Mouse (Mus musculus) ES-CJ7 (cell line): ENCODE measurements around the gene Tmem161b.
"Not testable (repeated sequence)": the region's sequence is repeated elsewhere in the genome, so short reads cannot be mapped to it uniquely, and the experiment has no call there.

Experiments
- DNase-seq: peaks from one replicate; pipeline ENCODE4 v3.0.0; 2011; ENCODE audit warnings: low read depth, low spot score

The Tmem161b gene

DNA sequence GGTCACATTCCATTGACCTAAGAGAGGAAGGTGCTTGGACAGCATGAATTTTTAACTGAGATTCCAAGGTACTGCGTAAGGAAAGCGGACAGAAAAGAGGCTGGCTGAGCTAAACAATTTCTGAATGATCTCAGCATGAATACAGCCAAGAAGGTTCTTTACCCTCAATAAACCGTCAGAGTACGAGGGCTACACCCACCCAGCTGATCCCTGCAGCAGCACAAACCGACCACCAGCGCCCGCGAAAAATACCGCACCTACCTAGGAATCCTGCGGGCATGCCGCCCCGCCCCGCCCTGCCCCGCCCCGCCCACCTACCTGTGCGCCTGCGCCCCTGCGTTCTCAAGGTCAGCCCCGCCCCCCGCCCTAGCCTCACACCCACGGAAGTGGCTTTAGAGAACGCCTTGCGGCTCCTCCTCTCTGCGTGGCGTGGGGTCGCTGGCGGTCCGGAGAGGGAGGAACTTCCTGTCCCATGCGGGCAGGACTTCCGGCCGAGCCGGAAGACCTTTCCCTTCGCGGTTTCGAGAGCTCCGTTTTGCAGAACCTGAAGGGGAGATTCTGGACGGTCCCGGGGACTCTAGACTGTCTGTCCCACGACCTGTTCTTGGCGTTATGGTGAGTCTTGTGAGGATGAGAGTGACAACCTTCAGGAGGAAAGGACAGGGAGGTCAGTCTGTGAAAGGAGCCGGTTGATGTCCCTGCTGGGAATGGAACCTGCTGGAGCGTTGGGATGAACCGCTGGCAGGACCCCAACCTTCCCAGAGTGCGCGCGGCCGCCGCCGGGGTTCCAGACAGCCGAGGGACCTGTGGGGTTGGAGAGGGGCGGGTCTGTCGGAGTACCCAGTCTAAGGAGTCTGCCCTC, at the start of gene Tmem161b:
Gene Tmem161b (plus strand): TSS at position 477 of the 862 bp plus-strand sequence.
- peak; percentile 94 for DNase-seq

DNA sequence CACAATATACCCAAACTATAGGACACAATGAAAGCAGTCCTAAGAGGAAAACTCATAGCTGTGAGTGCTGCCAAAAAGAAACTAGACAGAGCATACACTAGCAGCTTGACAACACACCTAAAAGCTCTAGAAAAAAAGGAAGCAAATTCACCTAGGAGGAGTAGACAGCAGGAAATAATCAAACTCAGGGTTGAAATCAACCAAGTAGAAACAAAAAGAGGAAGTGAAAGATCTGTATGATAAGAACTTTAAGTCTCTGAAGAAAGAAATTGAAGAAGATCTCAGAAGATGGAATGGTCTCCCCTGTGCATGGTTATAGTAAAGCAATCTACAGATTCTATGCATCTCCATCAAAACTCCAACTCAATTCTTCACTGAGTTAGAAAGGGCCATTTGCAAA, 36.3 kb upstream of the Tmem161b start:
- DNase-seq = not testable (repeated sequence)

DNA sequence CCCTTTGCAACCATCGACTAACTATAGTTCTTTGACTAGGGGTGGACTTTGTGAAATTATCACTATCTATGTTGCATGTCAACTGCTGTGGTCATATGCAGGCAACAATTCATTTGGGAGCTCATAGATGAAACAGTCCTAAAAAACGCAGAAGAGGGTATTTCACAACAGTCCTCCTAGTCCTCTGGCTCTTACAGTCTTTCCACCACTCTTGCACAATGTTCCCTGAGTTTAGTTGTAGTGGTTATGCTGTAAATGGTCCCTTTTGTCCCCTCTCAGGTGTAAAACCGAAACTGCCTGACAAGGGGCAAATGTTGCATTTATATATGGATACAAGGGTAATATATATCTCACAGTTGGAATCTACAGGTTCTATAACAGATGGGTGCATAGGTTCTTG, 29.4 kb upstream of the Tmem161b start:
- no peak for DNase-seq

DNA sequence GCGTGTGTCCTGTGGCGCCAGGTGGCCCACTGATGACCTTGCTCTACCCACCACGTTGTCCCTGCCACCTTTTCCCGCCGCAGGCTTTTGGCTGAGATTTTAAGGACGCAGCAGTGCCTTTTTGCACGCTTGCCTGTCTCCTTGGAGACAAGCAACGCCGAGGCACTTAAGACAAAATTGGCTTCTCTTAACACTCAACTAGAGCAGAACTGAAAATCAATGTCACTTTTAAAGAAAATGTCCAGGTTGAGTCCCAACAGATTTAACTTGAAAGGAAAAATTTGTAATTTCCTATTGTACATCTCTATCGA, 541 bp downstream of the Tmem161b start:
- DNase-seq = no peak

DNA sequence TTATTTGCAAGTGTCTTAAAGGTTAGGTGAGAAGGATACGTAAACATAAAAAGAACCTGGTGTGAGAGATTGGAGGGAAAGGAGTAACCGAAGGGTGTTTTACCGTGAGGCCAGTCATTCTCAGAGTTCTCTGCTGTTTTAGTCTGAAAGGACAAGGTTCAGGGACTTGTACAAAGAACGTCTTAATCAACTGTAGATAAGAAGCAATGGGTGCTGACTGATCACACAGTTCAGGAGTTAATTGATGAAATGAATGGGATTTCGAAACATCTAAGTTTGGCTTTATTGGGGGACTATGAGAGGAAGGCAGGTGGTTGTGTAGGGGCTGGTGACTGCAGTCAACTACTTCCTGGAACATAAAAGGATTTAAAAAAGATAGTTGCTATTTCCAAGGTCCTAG, 922 bp downstream of the Tmem161b start:
- no peak for DNase-seq

DNA sequence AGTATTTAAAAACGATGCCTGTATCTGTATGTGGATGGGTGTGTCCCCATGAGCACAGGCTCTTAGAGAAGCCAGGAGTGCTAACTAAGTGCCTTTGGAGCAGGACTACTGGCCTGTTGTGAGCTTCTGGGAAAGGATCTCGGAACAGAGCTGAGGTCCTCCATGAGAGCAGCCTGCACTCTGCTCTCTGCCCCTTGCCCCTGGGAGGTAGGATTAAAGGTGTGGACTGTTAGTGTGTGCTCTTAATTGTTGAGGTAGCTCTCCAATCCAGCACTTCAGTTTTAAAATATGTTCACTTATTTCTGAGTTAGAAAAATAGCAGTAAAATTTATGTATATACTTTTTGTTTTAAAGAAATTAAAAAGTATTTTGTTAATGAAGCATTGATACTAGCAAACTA, 11.9 kb downstream of the Tmem161b start:
- no peak for DNase-seq

DNA sequence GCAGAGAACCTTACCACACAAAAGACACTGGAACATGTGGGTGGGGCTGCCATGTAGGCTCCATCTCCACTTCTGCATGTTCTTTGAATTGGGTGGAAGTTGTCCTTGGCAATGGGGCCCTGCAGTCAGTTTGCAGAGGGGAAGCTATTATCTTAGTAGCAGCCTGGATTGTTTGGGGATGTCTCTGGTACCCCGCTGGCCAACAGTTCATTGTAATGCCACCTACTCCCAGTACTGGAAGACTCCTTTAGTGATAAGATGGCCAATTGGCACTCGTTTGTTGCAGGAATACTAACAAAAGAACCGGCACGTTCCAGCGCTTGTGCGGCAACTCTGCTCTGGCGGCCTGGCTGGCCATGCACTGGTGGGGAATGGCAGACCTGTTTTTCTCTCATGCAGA, 14.7 kb downstream of the Tmem161b start:
- peak; percentile 60 for DNase-seq

DNA sequence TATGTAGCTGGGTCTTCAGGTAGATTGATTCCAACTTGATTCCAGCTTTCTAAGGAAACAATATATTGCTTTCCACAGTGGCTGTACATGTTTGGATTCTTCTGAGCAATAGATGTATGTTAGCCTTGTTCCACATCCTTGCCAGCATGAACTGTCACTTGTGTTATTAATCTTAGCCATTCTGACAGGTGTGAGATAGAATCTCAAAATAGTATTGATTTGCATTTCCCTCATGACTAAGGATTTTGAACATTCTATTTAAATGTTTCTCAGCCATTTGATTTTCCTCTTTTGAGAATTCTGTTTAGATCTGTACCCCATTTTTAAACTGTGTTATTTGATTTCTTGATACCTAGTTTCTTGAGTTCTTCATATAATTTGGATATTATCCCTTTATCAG, 16.1 kb downstream of the Tmem161b start:
- DNase-seq = no peak

DNA sequence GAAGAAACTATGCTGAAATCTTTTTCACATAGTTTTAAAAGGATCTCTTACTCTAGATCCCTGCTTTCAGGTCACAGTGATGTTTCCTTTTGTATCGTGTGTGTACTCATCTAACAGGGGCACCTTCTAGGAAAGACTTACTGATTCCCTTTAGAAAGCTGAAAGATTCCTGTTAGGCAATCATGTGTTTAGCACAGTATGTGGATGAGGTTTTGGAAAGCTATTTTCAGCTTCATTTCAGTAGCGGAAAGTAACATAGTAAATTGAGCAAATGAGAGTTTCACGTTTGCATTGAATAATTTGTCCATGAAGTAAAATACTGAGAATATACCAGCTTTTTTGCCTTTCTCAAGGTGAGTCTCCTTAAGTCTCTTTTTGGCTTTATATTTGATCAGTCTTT, 26.0 kb downstream of the Tmem161b start:
- DNase-seq = no peak

DNA sequence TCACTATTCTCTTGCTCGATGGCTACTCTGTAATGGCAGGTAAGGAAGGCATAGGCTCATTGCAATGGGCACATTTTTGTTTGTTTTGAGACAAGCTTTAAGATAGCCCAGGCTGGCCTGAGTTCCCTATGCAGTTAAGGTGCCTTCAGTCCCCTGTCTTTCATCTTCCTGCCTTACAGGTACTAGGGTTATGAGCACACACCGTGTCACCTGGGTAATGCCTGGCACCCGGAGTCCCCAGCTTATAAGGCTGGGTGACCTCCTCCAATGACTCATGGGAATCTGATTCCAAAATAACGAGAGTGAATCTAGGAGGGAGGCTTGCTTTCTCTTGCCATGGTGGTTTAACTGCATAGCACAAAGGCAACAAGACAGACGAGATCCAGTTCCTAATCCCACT, 29.2 kb downstream of the Tmem161b start:
- DNase-seq = no peak

DNA sequence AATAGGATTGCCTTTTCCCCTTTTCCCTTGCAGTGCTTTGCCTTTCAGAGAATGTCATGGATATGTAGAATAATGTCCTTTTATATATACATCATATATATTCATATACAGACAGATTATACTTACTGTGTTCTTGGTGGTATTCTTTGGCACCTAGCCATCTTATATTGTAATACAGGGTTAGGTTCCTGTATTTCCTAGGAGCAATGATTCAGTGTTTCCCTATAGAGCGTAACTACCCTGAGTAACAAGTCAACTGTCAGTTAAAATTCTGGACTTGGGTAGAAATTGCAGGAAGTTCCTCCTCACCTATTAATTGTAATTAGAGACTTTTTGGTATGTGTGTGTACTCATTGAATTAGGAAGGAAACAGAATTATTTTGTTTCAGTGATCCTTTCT, 33.0 kb downstream of the Tmem161b start:
- DNase-seq = no peak

DNA sequence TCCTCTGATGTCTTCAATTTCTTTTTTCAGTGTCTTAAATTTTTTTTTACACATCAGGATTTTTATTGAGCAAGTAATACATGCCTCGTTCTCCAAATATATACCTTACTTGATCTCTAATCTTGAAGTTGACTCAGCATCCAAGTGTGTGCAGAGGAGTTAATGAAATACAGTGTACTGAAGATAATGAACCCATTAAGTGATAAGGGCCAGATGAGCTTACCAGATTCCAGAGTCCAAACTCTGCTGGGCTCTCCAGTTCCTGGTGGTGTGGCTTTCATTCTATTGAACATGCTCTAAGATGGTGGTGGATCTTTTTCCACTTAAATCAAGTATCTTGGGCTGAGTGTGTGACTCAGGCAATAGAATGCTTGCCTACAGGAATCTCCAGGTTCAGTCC, 42.3 kb downstream of the Tmem161b start:
- DNase-seq = not testable (repeated sequence)

DNA sequence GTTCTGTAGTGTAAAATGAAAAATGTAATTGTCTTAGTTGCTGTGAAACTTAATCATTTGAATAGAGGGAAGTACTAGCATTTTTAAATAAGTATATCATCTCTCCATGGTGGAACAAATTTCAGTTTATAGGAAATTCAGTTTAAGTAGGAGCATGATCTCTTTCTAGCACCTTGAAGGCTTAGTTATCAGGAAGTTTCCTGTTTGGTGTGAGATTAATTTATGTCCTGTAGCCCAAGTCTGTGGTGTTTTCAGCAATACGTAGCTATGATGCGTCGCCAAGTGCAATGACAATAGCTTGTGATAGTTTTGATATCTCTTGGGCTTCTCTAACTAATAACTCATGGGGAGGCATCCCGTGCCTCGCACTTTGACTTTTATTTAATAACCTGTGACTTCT, 54.1 kb downstream of the Tmem161b start:
- DNase-seq = no peak

DNA sequence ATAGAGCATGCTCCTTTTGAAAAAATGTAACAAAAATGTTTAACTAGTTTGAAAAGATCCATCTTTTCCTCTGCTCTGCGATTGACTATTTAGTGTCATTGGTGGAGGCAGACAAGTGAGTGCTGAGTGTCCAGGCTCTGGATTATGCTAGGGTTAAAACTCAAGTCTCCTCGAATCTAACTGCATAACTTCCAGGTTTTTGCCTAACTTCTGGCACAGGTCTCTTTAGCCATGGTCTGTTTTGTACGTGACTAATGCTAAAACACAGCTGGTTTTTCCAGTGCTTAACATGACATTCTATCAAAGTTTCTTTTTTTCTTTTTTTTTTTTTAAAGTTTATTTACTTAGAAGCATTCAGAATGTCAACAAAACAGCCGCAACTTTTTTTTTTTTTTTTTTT, 58.3 kb downstream of the Tmem161b start:
- DNase-seq = no peak

DNA sequence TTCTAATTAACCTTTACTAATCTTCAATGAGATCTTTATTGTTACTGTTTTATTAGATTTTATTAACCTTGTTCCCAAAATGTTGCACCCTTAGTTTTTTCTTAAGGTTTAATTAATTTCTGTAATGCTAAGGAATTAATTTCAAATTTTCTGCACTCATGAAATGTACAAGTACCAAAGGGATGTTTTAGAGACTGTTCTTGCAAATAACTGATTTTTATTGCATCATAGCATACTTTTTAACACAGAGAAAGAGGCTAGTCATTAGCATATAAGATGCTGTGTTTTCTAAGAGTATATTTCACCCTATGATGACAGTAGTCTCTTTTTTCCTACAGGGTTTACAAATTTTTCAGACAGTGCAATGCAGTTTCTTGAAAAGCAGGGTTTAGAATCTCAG, 60.9 kb downstream of the Tmem161b start:
- no peak for DNase-seq

DNA sequence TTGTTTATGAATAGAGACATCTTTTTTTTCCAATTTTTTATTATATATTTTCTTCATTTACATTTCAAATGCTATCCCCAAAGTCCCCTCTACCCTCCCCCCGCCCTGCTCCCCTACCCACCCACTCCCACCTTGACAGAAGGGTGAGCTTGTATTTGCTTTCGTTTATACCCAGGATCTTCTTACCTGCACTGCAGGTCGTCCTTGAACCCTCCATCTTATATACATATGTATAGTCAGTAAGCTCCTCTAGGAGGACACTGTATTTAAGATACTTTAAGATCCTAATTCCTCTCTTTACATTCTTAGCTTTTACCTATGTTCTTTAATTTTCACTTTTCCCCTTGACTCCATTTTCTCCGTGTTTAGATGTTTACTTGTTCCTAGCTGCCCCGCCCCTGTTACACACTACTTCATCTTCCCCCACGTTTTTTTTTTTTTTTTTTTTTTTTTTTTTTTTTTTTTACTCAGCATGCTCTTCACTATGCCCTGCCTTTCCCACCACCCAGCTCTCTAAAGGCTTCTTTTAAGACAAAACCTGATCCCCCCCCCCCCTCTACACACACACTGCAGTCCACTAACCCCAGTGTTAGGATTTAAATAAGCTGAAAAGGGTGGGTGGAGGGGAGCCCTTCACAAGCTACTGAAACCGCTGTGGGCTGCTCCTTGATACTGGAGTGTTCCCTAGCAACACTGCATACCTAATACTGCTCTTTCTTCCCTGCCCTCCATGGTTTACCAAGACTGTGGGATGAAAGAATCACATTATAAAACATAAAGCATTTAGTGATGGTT, 62.9 kb downstream of the Tmem161b start:
- peak; percentile 67 for DNase-seq

DNA sequence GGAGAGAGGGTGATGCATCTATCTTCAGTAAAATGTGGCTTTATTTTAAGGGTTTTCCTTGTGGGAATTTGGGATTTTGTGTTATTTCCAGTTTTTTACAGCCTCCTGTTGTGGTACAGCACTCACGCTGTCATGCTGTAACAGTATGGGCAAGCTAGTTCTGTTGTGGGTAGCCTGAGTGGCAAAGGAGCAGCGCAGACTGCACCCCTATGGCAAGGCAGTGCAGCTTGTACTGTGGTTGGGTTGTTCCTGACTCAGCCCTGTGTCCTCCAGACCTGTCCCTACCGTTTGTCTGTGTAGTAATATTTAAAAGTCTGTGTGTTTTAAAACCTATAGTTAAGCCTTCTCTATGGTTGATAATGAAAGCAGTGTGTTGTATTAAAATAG, 63.5 kb downstream of the Tmem161b start:
- DNase-seq = no peak

DNA sequence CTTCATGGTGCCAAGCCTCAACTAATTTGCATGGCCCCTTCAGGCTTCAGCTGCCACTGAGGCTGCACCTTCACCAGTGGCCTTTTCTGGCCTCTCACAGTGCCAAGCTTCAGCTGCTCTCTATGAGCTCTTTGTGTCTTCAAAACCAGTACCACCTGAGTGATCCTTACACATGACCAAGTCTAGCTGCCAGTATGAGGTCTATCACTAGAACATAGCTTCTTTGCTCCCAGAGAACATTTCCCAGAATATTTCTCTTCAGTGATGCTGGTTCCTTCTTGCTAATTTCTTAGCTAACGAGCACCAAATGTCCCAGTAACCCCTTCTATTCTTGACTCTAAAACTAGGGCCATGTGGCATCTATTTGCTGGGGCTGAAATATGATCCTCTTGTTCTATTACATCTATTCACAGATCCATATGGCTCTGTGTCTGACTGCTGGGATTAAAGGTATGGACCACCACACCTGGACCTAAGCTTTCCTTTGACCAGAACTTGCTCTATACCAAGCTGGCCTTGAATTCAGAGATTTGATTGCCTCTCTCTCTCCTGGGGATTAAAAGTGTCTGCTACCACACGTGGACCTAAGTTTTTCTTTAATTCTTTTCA, 77.5 kb downstream of the Tmem161b start:
- no peak for DNase-seq

DNA sequence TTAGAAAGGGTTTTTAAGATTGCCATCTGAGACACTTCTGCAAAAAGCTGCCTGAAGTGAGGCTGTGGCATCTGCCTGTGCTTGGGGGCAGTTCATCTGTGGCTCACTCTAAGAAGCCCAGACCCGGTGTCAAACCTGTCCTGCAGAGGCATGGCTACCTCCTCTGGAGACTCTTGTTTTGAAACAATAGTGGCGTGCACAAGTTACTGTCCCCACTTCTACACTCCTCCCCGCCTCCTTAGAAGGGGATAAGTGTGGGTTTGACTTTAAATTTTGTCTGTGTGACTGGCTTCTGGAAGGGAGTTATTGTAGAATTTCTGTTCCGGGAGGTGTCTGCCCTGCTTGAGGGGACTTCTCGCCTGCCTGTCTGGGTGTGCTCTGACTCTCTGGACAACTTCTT, 121.2 kb downstream of the Tmem161b start:
- no peak for DNase-seq

DNA sequence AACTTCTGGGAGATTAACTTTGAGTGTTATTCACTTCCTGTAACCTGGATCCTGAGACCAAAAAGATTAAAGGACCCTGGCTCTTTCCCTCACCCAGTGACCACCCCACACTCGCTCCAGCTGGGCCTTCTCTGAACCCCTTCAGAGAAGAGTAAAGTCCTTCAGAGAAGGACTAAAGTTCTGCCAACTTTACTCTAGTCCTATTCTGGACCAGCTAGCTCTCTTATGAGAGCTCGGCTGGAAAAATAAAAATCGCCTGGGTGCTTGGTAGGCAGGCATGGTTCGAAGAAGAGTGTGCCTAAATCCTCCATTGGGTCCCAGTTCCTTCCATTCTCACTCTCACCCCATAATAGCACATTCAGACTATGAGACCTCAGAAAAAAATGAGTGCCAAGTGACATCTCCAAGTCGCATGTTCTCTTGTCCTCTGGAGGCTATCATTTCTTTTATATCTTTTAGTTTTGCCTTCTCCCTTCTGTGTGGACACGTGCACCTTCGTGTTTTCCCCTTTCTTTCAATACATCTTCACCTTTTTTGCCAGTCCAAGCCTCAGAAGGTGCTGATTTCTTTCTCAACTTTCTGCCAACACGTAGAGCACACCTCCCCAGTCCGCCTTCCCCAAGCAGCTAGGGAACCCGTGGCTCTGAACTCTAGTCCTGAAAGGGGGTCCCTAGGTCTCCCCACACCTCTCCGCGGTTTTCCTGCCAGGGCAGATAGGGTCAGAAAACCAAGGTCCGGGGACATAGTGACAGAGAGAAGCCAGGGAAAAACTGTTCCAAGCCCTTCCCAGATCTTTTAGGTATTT, 121.8 kb downstream of the Tmem161b start:
- DNase-seq = no peak

DNA sequence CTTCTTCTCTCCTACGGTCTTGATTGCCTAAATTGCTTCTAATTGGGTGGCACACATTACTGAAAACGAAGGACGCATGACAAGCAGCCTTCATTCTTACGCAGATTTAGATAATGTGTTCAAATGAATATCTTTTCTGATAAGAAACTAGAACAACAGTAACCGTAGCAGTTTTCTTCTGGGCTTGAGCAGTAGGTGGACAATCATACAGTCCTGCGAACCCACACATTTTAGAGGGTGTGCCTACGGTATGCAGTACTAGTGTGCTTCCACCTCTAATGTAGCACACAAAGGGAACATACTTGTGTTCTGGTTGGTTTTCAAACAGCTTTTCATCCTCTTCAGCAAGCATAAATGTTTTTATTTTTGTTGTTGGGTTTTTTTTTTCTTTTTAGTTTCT, 122.6 kb downstream of the Tmem161b start:
- DNase-seq = no peak

DNA sequence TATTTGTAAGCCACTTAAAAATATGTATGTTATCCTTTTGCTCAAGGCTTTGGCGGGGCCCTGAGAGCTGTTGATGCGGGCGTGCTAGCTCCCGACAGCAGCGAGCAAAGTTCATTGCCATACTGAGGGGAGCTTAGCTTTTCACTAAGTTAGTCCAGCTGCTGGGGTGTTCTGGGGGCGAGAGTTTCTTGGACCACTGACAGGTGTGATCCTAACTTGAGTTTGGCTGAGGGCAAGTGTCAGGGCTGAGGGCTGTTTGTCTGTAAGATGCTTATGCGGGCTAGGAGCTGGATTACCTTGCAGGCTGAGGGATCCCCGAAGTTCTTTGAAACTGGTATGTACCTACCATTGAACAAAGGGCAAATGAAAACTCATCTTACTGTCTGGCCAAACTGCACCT, 123.0 kb downstream of the Tmem161b start:
- no peak for DNase-seq
